Mouse (Mus musculus): Measurements from ENCODE around the gene Fzr1.
A peak's percentile ranks its signal among the peaks of the same experiment; 100 is the strongest.

The Fzr1 gene

GRCm38 (mm10) chr10:81377793-81378552 is at the start of gene Fzr1:
TSS of gene Fzr1 (minus strand) at chr10:81378516.
- no peak for DNase-seq (ENCODE audit: low spot score)

DNA sequence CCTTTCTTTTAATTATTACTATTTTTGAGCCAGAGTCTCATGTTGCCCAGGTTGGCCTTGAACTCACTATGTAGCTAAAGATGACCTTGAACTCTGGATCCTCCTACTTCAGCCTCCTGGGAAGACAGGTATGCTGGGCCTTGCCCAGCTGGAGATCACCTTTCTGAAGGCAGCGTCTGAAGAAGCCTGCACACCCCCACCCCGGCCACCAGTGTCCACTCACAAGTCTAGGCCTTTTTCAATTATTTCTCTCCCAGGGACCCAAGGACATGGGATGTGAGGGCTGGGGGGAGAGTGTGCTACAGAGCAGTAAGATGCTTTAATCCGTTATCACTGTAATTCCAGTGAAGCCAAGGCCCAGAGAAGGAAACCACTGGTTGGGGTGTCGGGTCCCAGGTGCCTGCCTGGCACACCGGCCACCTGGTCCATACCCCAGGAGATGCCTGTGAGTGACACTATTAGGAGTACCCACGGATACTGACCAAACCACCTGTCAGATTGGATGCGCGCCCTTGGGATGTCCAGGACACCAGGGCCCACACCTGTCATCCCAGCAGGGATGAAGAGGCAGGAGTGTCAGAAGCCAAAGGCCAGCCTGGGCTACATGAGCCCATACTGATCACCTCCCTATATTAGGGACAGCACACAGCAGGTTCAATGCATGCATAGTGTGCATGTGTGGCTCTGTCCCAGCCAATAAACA is 49.6 kb upstream of the Fzr1 start:
- DNase-seq (ENCODE audit: low spot score): no peak

DNA sequence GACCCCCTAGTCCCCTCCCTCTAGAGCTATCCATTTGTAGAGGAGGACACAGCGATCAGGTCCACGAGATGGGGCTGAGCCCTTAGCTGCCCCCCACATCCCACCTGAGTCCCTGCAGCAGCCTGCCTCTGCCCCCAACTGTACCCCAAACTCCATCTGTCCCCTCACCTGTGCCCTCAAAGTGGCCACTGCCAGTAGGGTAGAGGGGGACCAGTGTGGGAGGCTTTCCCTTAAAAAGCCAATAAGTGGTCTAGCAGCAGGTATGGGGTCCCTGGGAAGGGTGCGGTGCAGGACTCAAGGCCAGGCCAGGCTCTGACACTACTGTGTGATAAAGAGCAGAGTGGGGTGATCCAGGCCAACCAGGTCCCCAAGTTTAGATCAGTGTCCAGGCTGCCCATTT is 49.0 kb upstream of the Fzr1 start:
- DNase-seq (ENCODE audit: low spot score): no peak

DNA sequence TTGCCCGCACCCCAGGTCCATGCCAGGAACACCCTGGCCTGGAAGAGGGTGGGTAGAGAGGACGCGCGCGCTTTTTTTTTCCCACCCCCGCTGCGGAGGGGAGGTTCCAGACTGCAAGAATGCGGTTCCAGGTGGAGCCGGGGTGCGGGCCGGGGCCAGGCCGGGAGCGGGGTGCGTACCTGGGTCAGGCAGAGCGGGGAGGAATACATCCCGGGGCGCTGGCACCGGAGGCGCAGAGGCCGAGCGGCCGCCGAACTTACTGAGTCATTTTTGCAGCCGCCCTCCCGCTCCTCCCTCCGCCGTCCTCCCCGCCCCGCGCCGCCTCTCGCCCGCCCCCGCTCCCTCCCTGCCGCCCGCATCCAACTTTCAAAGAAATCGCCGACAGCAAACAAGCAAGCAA is 48.6 kb upstream of the Fzr1 start:
- peak; percentile 46 for DNase-seq (ENCODE audit: low spot score)

DNA sequence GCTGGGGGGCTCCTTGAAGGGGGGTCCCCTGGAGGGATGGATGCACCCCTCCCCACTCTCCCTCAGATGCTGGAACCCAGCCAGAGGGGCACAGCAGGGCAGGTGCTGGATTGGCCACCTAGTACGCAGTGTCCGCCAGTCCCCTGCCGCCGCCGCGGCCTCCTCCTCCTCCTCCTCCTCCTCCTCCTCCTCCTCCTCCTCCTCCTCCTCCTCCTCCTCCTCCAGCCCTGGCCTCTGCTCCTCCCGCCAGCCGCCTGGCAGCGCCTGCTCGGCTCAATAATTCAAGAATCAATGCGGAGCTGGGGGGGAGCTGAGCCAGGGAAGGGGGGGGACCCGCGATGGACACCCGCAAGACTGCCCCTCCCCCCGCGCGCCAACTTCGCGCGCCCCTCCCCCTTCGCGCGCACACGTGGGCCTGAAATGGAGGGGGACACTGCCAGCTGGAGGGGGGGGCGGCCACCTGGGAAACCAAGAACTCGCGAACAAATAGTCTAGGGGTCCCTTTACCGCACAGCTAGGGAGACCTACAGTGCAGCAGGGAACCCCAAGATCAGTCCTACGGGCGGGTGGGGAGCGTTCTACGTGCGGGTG is 47.9 kb upstream of the Fzr1 start:
- DNase-seq (ENCODE audit: low spot score): peak; percentile 11

- peak; percentile 21 for DNase-seq (ENCODE audit: low spot score)
Measured at GRCm38 (mm10) chr10:81425236-81425850, 47.0 kb upstream of the Fzr1 start.

- peak; percentile 16 for DNase-seq (ENCODE audit: low spot score)
Measured at GRCm38 (mm10) chr10:81424246-81425051, 46.1 kb upstream of the Fzr1 start.

GRCm38 (mm10) chr10:81423476-81424245 is 45.3 kb upstream of the Fzr1 start:
- no peak for DNase-seq (ENCODE audit: low spot score)

DNA sequence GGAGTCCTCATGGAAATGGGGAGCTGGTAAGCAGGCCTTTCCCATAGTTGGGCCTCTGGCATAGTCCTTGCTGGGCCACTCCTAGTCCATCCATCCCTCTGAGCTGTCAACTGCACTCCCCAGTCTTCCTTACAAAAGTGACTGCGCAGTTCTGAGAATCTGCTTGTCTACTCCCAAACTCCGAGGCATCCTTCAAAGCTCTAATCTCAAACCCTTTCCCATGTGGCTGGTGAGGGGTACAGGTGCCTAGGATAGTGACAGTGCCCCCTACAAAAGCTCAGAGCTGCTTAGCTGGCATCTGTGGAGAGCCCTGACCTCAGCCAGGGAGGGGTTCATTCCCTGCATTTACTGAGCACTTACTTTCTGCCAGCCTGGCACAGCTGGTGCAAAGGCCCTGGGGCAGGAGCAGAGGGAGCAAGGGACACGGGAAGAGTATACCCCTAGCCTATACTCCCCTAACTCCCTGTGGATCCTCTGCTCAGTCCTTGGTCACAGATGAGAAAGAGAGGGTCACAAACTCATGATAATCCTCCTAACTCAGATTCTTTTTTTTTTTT is 44.4 kb upstream of the Fzr1 start:
- no peak for DNase-seq (ENCODE audit: low spot score)

- no peak for DNase-seq (ENCODE audit: low spot score)
Measured at GRCm38 (mm10) chr10:81422191-81422590, 43.9 kb upstream of the Fzr1 start.

DNA sequence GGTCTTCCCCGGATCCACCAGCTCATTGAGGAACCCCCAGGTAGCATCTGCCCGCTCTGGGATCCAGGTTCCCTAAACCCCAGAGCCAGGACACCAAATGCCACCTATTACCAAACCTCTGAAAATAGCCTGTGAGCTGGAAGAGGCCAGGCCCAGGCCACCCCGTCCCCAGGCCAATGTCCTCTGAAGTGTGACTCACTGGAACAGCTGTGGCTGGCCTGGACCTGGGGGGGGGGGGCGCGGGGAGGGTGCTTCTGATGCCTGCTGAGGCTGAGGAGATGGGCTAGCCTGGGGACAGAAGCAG is 43.4 kb upstream of the Fzr1 start:
- no peak for DNase-seq (ENCODE audit: low spot score)

DNA sequence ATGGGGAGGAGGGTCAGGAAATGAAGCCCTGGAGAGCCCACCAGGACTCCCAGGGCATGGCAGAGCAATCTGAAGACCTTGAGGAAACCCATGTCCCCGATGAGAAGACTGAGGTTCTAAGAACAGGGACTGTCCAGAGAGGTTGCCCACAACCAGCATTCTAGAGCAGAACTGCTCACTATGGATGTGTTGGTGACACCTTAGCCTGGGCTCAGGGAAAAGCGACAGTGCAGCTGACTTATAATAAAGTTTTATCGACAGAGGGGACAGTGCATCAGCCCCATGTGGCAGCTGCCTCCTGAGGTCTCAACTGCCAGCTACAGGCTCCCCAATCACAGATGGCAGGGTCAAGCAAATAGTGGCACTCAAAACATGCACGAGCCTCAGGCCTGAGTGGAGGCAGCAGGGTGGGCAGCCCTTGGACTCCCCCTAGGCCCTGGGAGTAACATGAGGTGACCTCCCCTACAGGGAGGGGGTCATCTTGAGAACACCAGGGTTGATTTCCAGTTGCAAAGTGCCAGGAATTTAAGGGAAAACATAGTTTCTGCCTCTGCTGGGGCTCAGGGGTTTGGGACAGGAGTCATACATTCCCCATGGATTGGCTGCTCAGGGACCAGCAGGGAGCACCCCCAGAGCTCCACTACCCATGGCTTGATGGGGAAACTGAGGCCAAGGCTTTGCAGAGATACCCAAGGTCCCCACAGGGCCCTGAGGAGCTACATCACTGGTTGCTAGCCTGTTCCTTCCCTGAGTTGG is 42.9 kb upstream of the Fzr1 start:
- no peak for DNase-seq (ENCODE audit: low spot score)

GRCm38 (mm10) chr10:81420191-81420767 is 42.0 kb upstream of the Fzr1 start:
- no peak for DNase-seq (ENCODE audit: low spot score)

- no peak for DNase-seq (ENCODE audit: low spot score)
Measured at GRCm38 (mm10) chr10:81419111-81419928, 41.0 kb upstream of the Fzr1 start.

DNA sequence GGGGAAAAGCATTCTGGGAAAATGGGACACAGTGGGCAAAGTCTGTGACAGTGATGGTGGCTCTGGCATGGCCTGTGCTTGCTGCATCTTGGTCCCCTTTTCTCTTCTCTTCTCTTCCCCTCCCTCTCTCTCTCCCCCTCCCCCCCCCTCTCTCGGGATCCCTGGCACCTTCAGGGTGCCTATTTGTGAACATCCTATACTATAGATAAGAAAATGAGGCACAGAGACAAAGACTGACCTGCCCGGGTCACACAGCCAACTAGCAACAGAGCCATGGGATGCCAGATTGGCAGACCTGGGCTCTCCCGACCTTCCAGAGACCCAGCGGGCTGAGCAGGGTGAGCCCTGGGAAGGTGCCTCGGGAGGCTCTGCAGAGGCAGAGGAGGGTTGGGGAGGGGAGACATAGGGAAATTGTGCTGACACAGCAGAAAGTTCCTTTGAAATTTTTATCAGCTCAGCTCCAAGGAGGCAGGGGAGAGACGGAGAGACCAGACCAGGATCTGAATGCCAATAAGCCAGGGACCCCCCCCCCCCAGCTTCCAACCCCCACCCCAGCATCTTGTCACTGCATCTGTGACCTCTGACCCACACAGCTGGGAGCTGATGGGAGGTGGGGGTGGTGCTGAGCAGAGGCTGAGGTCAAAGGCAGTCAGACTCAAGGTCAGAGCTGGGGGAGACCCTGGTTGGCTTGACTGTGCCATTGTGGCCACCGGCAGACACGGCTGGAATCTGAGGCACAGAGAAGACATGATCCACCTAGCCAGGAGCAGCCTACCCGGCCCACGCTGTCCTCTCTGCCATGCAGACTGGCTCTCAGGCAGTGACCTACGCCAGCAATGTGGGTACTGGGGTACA is 40.1 kb upstream of the Fzr1 start:
- DNase-seq (ENCODE audit: low spot score): no peak

- DNase-seq (ENCODE audit: low spot score): no peak
Measured at GRCm38 (mm10) chr10:81417227-81418215, 39.2 kb upstream of the Fzr1 start.
